Mouse (Mus musculus) brain, embryonic 14.5 days (tissue): ENCODE results near the gene Plekhg6. TPM values are rescaled to one million over a fixed set of nuclear protein-coding genes. Genes with fewer than 3 reads are reported as not detected.

ENCODE experiments used
- DNase-seq: peaks from one replicate; pipeline ENCODE4 v3.0.0-alpha.2; 2011; ENCODE audit warnings: low read depth
- CTCF ChIP-seq: fragments of 200-500 bp; IDR thresholded peaks from 2 replicates; pipeline ENCODE4 v1.5.1; 2012; ENCODE audit warnings: inconsistent platforms, mild to moderate bottlenecking, moderate library complexity, borderline replicate concordance; ENCODE audit not compliant: insufficient read depth, insufficient read length; ENCODE audit errors: extremely low read depth
- POLR2A ChIP-seq: fragments of 200-500 bp; IDR thresholded peaks from 2 replicates; pipeline ENCODE4 v1.6.1; 2012; ENCODE audit warnings: mild to moderate bottlenecking, inconsistent platforms, borderline replicate concordance; ENCODE audit not compliant: poor library complexity, insufficient read depth, insufficient read length, severe bottlenecking; ENCODE audit errors: extremely low read depth
- polyA plus RNA-seq: library from polyadenylated mRNA; depleted of rRNA; stranded (reverse); fragments of >200 nt; gene quantifications from 2 replicates; pipeline ENCODE4 v1.2.3, GENCODE M21; 2012

Plekhg6 gene
- polyA plus RNA-seq, 1 experiment, result 0.23 TPM

DNA sequence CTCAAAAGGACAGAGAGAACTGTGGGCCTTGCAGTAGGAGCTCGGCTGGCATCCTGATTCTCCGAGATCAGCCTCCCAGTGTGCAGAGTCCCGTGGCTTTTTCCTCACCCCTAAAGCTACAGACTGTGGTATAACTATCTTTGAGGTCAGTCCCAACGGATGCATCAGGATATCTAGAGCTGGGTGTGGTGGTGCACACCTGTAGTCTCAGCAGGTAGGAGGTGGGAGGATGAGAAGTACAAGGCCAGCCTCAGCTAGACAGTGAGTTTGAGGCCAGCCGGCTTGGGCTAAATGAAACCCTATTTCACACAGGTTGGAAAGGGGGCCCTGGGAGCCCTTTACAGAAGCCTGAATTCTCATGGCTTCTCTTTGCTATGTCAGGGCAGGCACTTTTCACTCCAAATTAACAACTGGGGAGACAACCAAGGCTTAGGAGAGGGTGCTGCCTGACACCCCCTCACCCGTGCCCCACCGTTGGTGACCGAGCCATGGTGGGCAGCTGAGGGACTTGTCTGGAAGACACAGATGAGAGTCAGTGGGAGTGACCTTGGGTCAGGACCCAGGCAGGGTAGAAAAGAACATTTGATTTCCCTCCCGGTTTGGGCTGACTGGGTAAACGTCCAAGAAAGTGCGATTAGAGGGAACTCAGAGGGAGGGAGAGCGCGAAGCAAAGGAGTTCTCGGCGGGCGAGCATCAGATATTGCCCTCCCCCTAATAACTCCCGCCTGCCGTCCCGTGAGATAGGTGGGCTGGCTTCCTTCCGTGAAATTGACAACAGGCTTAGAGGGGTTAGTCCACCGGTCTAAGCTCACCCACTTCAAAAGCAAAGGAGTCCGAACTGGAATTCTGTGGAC lies 31.6 kb downstream of the Plekhg6 start, which contains the start of gene Tnfrsf1a:
Gene Tnfrsf1a (plus strand): TSS at position 642 of the 854 bp plus-strand sequence.
- DNase-seq, result no peak
- TF ChIP-seq POLR2A (no peak), CTCF (no peak)

DNA sequence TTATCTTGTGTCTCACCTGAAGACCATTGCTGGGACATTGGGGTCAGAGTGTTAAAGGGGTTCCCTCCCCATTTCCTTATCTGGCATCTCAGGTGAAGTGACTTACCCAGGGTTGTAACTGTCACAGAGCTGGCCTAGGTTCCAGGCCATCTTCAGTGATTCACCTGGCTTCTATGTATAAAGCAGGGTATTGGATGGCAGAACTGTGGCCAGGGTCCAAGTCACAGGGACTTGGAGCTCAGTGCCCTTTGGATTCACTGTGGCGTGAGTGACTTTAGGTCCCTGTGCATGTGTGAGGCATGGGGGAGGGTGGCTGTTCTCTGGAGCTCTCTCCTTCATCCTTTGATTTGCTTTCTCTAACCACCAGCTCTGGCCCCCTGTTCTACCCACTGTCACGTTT lies 34.6 kb downstream of the Plekhg6 start:
- DNase-seq, result no peak
- TF ChIP-seq CTCF (no peak), POLR2A (no peak)

DNA sequence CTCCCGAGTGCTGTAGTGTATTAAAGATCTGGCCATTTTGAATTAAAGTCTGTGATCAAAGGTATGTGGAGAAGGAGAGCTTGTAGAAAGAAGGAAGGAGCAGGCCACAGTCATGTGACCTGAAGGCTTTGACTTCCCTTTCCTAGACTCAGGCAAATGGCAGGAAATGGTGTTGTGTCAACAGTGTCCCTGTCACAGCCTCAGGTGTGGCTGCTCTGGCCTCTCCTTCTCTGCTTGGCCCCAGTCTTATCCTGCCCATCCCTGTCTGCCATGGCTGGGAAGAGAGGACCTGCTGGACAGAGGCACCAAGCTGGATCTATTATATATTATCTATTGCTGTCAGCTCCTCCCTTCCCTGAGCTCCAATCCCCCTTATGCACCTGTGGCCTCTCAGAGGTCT lies 35.0 kb downstream of the Plekhg6 start:
- TF ChIP-seq CTCF (no peak), POLR2A (no peak)
- no peak for DNase-seq

DNA sequence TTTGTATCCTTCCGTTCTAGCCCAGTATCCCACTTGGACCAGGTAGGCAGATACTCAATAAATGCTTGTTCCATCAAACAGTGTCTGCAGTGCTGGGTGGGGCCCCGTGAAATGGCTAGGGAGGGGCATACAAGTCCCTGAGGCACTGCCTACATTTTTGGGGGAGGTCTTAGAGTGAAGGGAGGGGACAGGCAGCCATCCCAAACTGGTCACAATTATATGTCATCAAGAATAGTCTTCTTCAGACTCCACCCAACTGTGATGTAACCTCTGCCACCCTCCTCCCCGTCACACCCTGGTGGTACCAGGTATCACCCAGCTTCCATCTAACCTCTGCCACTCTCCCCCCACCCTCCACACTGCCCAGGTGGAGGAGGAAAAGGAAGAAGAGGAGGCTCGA lies 35.7 kb downstream of the Plekhg6 start:
- no peak for DNase-seq
- no peak for TF ChIP-seq POLR2A
- no peak for TF ChIP-seq CTCF

DNA sequence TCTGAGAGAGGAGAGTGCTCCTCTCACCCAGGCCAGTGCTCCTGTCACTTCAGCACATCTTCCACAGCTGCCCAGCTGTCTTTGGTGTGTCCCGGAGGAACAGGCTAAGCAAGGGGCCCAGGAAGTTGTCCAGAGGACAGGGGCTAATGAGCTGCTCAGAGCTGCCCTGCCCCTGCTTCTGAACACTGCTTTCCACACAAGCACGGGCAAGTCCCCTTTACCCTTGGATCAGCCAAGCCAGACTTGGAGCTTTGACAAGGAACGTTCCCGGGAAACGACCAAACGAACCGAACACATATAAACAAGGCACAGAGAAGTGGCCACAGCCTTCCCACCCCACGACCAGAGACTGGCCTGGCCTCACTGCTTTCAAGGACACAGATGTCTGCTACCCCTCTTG lies 36.5 kb downstream of the Plekhg6 start:
- DNase-seq, result no peak
- TF ChIP-seq CTCF (no peak), POLR2A (no peak)

DNA sequence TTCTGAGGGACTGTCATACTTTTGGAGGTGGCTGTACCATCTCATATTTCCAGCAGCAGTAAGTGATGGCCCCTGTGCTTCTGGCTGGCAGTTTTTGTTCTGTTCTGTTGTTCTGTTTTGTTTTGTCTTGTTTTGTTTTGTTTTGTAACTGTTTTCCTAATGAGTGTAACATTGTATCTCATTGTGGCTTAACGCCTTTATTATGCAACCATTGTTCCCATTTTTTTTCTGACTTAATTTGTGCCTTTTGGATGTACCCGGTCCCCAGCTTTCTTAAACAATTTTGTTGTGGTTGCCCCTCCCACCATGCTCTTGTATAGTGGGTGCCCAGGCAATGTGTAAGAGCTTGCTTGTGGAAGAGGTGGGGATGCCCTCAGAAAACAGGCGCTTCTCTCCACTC lies 38.4 kb downstream of the Plekhg6 start:
- TF ChIP-seq POLR2A, result no peak
- TF ChIP-seq CTCF, result no peak
- DNase-seq, result no peak

DNA sequence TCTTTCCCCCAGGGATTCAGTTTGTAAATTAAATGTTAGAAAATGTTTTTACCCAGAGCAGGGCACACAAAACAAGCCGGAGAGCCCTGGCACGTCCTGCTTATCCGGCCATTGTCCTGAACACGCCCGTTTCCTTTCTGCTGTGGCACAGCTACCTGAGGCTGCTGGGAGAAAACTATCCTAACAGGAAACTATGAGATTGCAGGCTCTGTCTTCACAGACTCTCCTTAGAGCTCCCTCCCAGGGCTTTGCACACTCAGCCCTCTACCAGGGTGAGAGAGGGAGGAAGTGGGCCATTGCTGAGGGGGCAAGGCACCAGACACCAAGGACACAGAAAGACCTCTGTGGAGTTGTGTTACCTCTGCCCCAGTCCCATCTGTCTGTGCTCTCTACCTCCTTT lies 40.3 kb downstream of the Plekhg6 start:
- no peak for TF ChIP-seq POLR2A
- no peak for TF ChIP-seq CTCF
- no peak for DNase-seq

DNA sequence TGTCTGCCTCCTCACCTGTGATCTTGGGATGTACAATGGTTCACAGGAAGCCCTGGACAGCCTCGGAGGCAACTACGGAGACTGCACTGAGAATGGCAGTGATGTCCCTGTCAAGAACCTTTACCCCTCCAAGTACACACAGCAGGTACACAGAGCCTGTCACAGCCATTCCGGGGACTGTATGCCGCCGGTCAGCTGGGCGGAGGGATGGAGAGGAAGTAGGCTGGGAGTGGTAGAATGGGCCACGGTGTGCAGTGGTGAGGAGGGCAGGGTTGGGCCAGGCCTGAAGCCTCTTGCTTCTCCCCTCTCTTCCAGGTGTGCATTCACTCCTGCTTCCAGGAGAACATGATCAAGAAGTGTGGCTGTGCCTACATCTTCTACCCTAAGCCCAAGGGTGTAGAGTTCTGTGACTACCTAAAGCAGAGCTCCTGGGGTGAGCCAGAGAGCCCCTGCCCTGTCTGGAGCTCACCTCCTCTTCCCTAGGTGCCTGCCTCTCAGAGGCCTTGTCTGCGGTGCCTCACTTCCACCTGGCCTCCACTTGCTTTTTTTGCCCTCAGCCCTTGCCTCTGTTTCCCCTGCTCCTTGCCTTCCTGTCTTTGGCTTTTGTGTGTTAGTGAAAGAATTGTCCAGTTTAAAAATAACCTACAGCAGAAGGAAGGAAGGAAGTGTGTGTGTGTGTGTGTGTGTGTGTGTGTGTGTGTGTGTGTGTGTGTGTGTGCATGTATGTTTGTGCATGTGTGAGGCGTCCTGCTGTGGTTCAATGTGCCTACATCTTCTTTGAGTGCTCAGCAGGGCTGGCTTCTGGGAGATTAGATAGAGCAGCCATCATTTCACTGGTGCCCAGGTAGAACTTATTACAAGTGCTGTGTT lies 41.6 kb downstream of the Plekhg6 start:
- TF ChIP-seq POLR2A, result no peak
- no peak for TF ChIP-seq CTCF
- no peak for DNase-seq

DNA sequence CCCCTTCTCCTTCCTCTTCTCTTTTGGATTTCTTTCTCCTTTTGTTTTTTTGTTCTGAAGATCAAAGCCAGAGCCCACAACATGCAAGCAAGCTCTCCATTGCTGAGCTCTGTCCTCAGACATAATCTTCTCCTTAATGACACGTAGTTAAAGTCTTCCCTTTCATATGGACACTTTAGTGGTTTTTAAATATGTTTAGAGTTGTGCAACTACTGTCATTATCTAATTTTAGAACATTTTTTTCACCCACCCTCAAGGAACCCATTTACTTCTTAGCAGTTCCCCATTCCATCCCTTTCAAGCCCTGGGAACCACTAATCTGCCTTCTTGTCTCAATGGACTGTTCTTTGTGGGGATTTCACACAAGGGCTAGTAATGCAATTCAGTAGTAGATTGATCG lies 46.2 kb downstream of the Plekhg6 start:
- TF ChIP-seq POLR2A (no peak), CTCF (no peak)
- no peak for DNase-seq

DNA sequence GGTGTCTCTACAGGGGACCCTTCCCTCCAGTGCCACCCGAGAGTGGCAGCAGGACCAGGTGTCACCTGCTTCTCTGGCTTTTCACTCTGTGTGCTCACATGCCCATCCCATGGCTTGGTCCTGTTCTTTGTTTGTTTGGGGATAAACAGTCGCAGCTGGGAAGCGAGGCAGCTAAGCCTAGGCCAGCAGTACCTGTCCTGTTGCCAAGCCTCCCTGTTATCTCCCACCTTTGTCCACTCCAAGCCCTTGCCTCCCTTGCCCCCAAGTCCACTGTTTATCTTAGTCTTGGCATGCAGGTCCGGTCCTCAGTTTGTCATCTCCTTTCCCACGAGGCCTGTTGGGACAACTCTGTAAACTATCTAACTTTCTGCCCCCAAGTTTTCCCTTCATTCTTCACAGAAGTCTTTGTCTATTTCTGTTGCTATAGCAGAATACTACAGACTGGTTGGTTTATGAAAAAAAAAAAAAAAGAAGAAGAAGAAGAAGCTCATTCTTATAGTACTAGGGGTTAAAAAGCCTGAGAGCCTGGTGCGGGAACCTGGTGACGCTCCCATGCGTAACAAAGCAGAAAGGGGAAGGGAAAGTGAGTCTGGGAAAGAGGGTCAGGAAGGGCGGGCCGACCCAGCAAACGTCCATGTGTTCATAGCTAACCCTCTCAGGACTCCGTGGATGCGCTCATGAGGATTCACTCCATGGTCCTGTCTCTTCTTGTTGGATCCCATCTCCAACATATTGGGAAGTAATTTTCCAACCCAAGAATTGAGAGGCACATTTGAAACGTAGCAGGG lies 47.3 kb downstream of the Plekhg6 start:
- DNase-seq, result no peak
- TF ChIP-seq POLR2A, result no peak

DNA sequence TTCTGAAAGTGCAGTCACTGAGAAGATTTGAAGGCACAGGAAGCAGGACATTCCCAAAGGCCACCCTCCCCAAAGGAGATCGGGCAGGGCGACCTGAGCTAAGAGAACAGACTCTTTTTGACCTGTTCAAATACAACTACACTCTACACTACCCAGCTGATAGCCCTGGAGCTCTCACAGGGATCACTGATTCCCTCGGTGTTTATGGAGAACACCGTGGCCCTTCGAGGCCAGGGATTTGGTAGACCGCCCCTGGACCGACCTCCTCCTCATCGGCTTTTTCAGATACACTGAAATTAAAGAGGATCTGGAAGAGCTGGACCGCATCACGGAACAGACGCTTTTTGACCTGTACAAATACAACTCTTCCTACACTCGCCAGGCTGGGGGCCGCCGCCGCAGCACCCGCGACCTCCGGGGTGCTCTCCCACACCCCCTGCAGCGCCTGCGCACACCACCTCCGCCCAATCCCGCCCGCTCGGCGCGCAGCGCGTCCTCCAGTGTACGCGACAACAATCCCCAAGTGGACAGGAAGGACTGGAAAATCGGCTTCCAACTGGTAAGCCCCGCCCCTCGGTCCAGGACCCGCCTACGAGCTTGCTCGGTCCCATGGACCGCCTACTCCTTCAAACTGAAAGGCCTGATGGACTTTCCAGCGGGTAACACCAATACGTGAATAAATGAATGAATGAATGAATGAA lies 49.8 kb downstream of the Plekhg6 start:
- no peak for TF ChIP-seq CTCF
- TF ChIP-seq POLR2A, result peak; percentile 55; the same call in 1 of the 2 replicates

More for the DNA sequence above, 49.8 kb downstream of the Plekhg6 start:
- DNase-seq, result peak; percentile 91
